Mouse (Mus musculus): ENCODE results near the gene Olfr1034. TPM values are rescaled to one million over a fixed set of nuclear protein-coding genes. Genes with fewer than 3 reads are reported as not detected.
"Not testable (repeated sequence)": the region's sequence is repeated elsewhere in the genome, so short reads cannot be mapped to it uniquely, and the experiment has no call there.

Gene Olfr1034
- total and polyA plus RNA-seq, 2 experiments from 2014 or later, result not detected

- Histone ChIP-seq H3K4me1 (ENCODE audit: insufficient read depth, low read length) (no peaks in the 10 kb centered on the region), H3K4me2 (ENCODE audit: low read depth, low read length, poor library complexity, severe bottlenecking) (no peak overlapping the region), H3K9ac (replicated peaks; ENCODE audit: low read length, poor library complexity, severe bottlenecking) (no peak overlapping the region), H3K9me3 (ENCODE audit: low read length) (no peaks in the 10 kb centered on the region), H3K36me3 (ENCODE audit: insufficient read depth, low read length) (no peaks in the 10 kb centered on the region), H3K4me3 (ENCODE audit: low read depth, low read length) (no peak overlapping the region), H3K27ac (ENCODE audit: low read depth, low read length) (no peak overlapping the region), H3K27me3 (ENCODE audit: insufficient read depth, low read length) (no peaks in the 10 kb centered on the region)
- ATAC-seq (ENCODE audit: low FRiP score) (no peak), DNase-seq (ENCODE audit: low spot score) (no peak)
- WGBS, result 97% methylated on average over 8 of the region's 8 CpGs
- no peak for TF ChIP-seq CTCF (IDR thresholded peaks at IDR 0.05)
Observed at GRCm38 (mm10) chr2:86070189-86070588, 24.5 kb downstream of the Olfr1034 start.

GRCm38 (mm10) chr2:86073692-86074091, 28.0 kb downstream of the Olfr1034 start, which contains the start of gene Olfr1036:
Olfr1036 (plus strand) TSS chr2:86073992.
- H3K4me2 ChIP-seq (ENCODE audit: low read depth, low read length, poor library complexity, severe bottlenecking); H3K36me3 ChIP-seq (ENCODE audit: insufficient read depth, low read length); DNase-seq (ENCODE audit: low spot score); H3K9ac ChIP-seq (replicated peaks; ENCODE audit: low read length, poor library complexity, severe bottlenecking); H3K4me3 ChIP-seq (ENCODE audit: low read depth, low read length); ATAC-seq (ENCODE audit: low FRiP score); H3K4me1 ChIP-seq (ENCODE audit: insufficient read depth, low read length); H3K27ac ChIP-seq (ENCODE audit: low read depth, low read length); H3K27me3 ChIP-seq (ENCODE audit: insufficient read depth, low read length); H3K9me3 ChIP-seq (ENCODE audit: low read length): not testable (repeated sequence)

GRCm38 (mm10) chr2:86080478-86080877, 34.8 kb downstream of the Olfr1034 start:
- H3K9ac ChIP-seq (replicated peaks; ENCODE audit: low read length, poor library complexity, severe bottlenecking); DNase-seq (ENCODE audit: low spot score); H3K4me2 ChIP-seq (ENCODE audit: low read depth, low read length, poor library complexity, severe bottlenecking); H3K36me3 ChIP-seq (ENCODE audit: insufficient read depth, low read length); H3K27ac ChIP-seq (ENCODE audit: low read depth, low read length); H3K4me1 ChIP-seq (ENCODE audit: insufficient read depth, low read length); H3K9me3 ChIP-seq (ENCODE audit: low read length); H3K4me3 ChIP-seq (ENCODE audit: low read depth, low read length); ATAC-seq (ENCODE audit: low FRiP score); H3K27me3 ChIP-seq (ENCODE audit: insufficient read depth, low read length): not testable (repeated sequence)
- 83% methylated on average over 1 of the region's 1 CpGs for WGBS

GRCm38 (mm10) chr2:86087285-86087684, 41.6 kb downstream of the Olfr1034 start, which contains the start of gene Olfr1037:
Olfr1037 (minus strand) TSS chr2:86087385.
- H3K27ac ChIP-seq (ENCODE audit: low read depth, low read length), result no peak within 1 kb of the TSS
- no peak within 1 kb of the TSS for H3K9ac ChIP-seq (replicated peaks; ENCODE audit: low read length, poor library complexity, severe bottlenecking)
- TF ChIP-seq CTCF (IDR thresholded peaks at IDR 0.05), result no peak
- H3K9me3 ChIP-seq (ENCODE audit: low read length), result no peaks in the 10 kb centered on the region
- H3K27me3 ChIP-seq (ENCODE audit: insufficient read depth, low read length), result no peaks in the 10 kb centered on the region
- no peak for DNase-seq (ENCODE audit: low spot score)
- ATAC-seq (ENCODE audit: low FRiP score), result no peak
- no peak within 1 kb of the TSS for H3K4me2 ChIP-seq (ENCODE audit: low read depth, low read length, poor library complexity, severe bottlenecking)
- H3K4me3 ChIP-seq (ENCODE audit: low read depth, low read length), result no peak within 1 kb of the TSS
- 93% methylated on average over 2 of the region's 2 CpGs for WGBS
- no peaks in the 10 kb centered on the region for H3K36me3 ChIP-seq (ENCODE audit: insufficient read depth, low read length)
- H3K4me1 ChIP-seq (ENCODE audit: insufficient read depth, low read length), result no peaks in the 10 kb centered on the region

Other genes with a start within 250 kb of the Olfr1034 start
- not detected in 2 replicates for gene Olfr1016, start 243.3 kb upstream of the Olfr1034 start, total RNA-seq (2014; rRNA removed)
- gene Olfr1016, start 243.3 kb upstream of the Olfr1034 start, polyA plus RNA-seq (2015; fragmentation: Nextera tagmentation; extraction: Ambion mirVana), result not detected in 2 replicates
- gene Olfr1018, start 227.4 kb upstream of the Olfr1034 start, total RNA-seq (2014; rRNA removed), result not detected in 2 replicates
- not detected in 2 replicates for gene Olfr1018, start 227.4 kb upstream of the Olfr1034 start, polyA plus RNA-seq (2015; fragmentation: Nextera tagmentation; extraction: Ambion mirVana)
- 0.93 TPM in 1 of 2 replicates, not detected in the other for gene Olfr1019, start 200.4 kb upstream of the Olfr1034 start, total RNA-seq (2014; rRNA removed)
- not detected in 2 replicates for gene Olfr1019, start 200.4 kb upstream of the Olfr1034 start, polyA plus RNA-seq (2015; fragmentation: Nextera tagmentation; extraction: Ambion mirVana)
- not detected in 2 replicates for gene Olfr1020, start 198.8 kb upstream of the Olfr1034 start, total RNA-seq (2014; rRNA removed)
- not detected in 2 replicates for gene Olfr1020, start 198.8 kb upstream of the Olfr1034 start, polyA plus RNA-seq (2015; fragmentation: Nextera tagmentation; extraction: Ambion mirVana)
- not detected in 2 replicates for gene Olfr1022, start 177.3 kb upstream of the Olfr1034 start, total RNA-seq (2014; rRNA removed)
- gene Olfr1022, start 177.3 kb upstream of the Olfr1034 start, polyA plus RNA-seq (2015; fragmentation: Nextera tagmentation; extraction: Ambion mirVana), result not detected in 2 replicates
- gene Olfr1023, start 160.2 kb upstream of the Olfr1034 start, total RNA-seq (2014; rRNA removed), result 0.05 TPM in 1 of 2 replicates, not detected in the other
- gene Olfr1023, start 160.2 kb upstream of the Olfr1034 start, polyA plus RNA-seq (2015; fragmentation: Nextera tagmentation; extraction: Ambion mirVana), result not detected in 2 replicates
- not detected in 2 replicates for gene Olfr1024, start 140.8 kb upstream of the Olfr1034 start, total RNA-seq (2014; rRNA removed)
- gene Olfr1024, start 140.8 kb upstream of the Olfr1034 start, polyA plus RNA-seq (2015; fragmentation: Nextera tagmentation; extraction: Ambion mirVana), result not detected in 2 replicates
- gene Olfr1025-ps1, start 130.7 kb upstream of the Olfr1034 start, total RNA-seq (2014; rRNA removed), result not detected in 2 replicates
- gene Olfr1025-ps1, start 130.7 kb upstream of the Olfr1034 start, polyA plus RNA-seq (2015; fragmentation: Nextera tagmentation; extraction: Ambion mirVana), result 0.11 TPM in 1 of 2 replicates, not detected in the other
- not detected in 2 replicates for gene Olfr1026, start 124.3 kb upstream of the Olfr1034 start, total RNA-seq (2014; rRNA removed)
- gene Olfr1026, start 124.3 kb upstream of the Olfr1034 start, polyA plus RNA-seq (2015; fragmentation: Nextera tagmentation; extraction: Ambion mirVana), result not detected in 2 replicates
- not detected in 2 replicates for gene Olfr1028, start 95.4 kb upstream of the Olfr1034 start, total RNA-seq (2014; rRNA removed)
- not detected in 2 replicates for gene Olfr1028, start 95.4 kb upstream of the Olfr1034 start, polyA plus RNA-seq (2015; fragmentation: Nextera tagmentation; extraction: Ambion mirVana)
- gene Olfr1029, start 72.0 kb upstream of the Olfr1034 start, total RNA-seq (2014; rRNA removed), result not detected in 2 replicates
- not detected in 2 replicates for gene Olfr1029, start 72.0 kb upstream of the Olfr1034 start, polyA plus RNA-seq (2015; fragmentation: Nextera tagmentation; extraction: Ambion mirVana)
- gene Olfr1030, start 66.6 kb upstream of the Olfr1034 start, total RNA-seq (2014; rRNA removed), result not detected in 2 replicates
- not detected in 2 replicates for gene Olfr1030, start 66.6 kb upstream of the Olfr1034 start, polyA plus RNA-seq (2015; fragmentation: Nextera tagmentation; extraction: Ambion mirVana)
- gene Olfr1031, start 55.6 kb upstream of the Olfr1034 start, total RNA-seq (2014; rRNA removed), result not detected in 2 replicates
- gene Olfr1031, start 55.6 kb upstream of the Olfr1034 start, polyA plus RNA-seq (2015; fragmentation: Nextera tagmentation; extraction: Ambion mirVana), result not detected in 2 replicates
- not detected in 2 replicates for gene Olfr1032, start 40.3 kb upstream of the Olfr1034 start, total RNA-seq (2014; rRNA removed)
- gene Olfr1032, start 40.3 kb upstream of the Olfr1034 start, polyA plus RNA-seq (2015; fragmentation: Nextera tagmentation; extraction: Ambion mirVana), result not detected in 2 replicates
- gene Olfr1033, start 25.2 kb upstream of the Olfr1034 start, total RNA-seq (2014; rRNA removed), result 0.11 and 0.24 TPM in 2 replicates
- not detected in 2 replicates for gene Olfr1033, start 25.2 kb upstream of the Olfr1034 start, polyA plus RNA-seq (2015; fragmentation: Nextera tagmentation; extraction: Ambion mirVana)
- not detected in 2 replicates for gene Olfr1036, start 28.1 kb downstream of the Olfr1034 start, total RNA-seq (2014; rRNA removed)
- gene Olfr1036, start 28.1 kb downstream of the Olfr1034 start, polyA plus RNA-seq (2015; fragmentation: Nextera tagmentation; extraction: Ambion mirVana), result not detected in 2 replicates
- gene Olfr1037, start 41.5 kb downstream of the Olfr1034 start, total RNA-seq (2014; rRNA removed), result not detected in 2 replicates
- gene Olfr1037, start 41.5 kb downstream of the Olfr1034 start, polyA plus RNA-seq (2015; fragmentation: Nextera tagmentation; extraction: Ambion mirVana), result not detected in 2 replicates
- not detected in 2 replicates for gene Olfr1039, start 90.1 kb downstream of the Olfr1034 start, total RNA-seq (2014; rRNA removed)
- gene Olfr1039, start 90.1 kb downstream of the Olfr1034 start, polyA plus RNA-seq (2015; fragmentation: Nextera tagmentation; extraction: Ambion mirVana), result not detected in 2 replicates
- gene Olfr1040, start 100.9 kb downstream of the Olfr1034 start, total RNA-seq (2014; rRNA removed), result not detected in 2 replicates
- gene Olfr1040, start 100.9 kb downstream of the Olfr1034 start, polyA plus RNA-seq (2015; fragmentation: Nextera tagmentation; extraction: Ambion mirVana), result not detected in 2 replicates
- not detected in 2 replicates for gene Olfr1042, start 116.0 kb downstream of the Olfr1034 start, total RNA-seq (2014; rRNA removed)
- gene Olfr1042, start 116.0 kb downstream of the Olfr1034 start, polyA plus RNA-seq (2015; fragmentation: Nextera tagmentation; extraction: Ambion mirVana), result not detected in 2 replicates
- not detected in 2 replicates for gene Olfr1043, start 121.7 kb downstream of the Olfr1034 start, total RNA-seq (2014; rRNA removed)
- not detected in 2 replicates for gene Olfr1043, start 121.7 kb downstream of the Olfr1034 start, polyA plus RNA-seq (2015; fragmentation: Nextera tagmentation; extraction: Ambion mirVana)
- not detected in 2 replicates for gene Olfr1044, start 132.0 kb downstream of the Olfr1034 start, total RNA-seq (2014; rRNA removed)
- gene Olfr1044, start 132.0 kb downstream of the Olfr1034 start, polyA plus RNA-seq (2015; fragmentation: Nextera tagmentation; extraction: Ambion mirVana), result not detected in 2 replicates
- not detected in 2 replicates for gene Olfr52, start 139.8 kb downstream of the Olfr1034 start, total RNA-seq (2014; rRNA removed)
- gene Olfr52, start 139.8 kb downstream of the Olfr1034 start, polyA plus RNA-seq (2015; fragmentation: Nextera tagmentation; extraction: Ambion mirVana), result not detected in 2 replicates
- not detected in 2 replicates for gene Olfr1045, start 157.1 kb downstream of the Olfr1034 start, total RNA-seq (2014; rRNA removed)
- gene Olfr1045, start 157.1 kb downstream of the Olfr1034 start, polyA plus RNA-seq (2015; fragmentation: Nextera tagmentation; extraction: Ambion mirVana), result not detected in 2 replicates
- not detected in 2 replicates for gene Olfr1046, start 173.5 kb downstream of the Olfr1034 start, total RNA-seq (2014; rRNA removed)
- gene Olfr1046, start 173.5 kb downstream of the Olfr1034 start, polyA plus RNA-seq (2015; fragmentation: Nextera tagmentation; extraction: Ambion mirVana), result not detected in 2 replicates
- gene Olfr1047, start 185.5 kb downstream of the Olfr1034 start, total RNA-seq (2014; rRNA removed), result not detected in 2 replicates
- gene Olfr1047, start 185.5 kb downstream of the Olfr1034 start, polyA plus RNA-seq (2015; fragmentation: Nextera tagmentation; extraction: Ambion mirVana), result not detected in 2 replicates
- gene Olfr1048, start 194.4 kb downstream of the Olfr1034 start, total RNA-seq (2014; rRNA removed), result not detected in 2 replicates
- not detected in 2 replicates for gene Olfr1048, start 194.4 kb downstream of the Olfr1034 start, polyA plus RNA-seq (2015; fragmentation: Nextera tagmentation; extraction: Ambion mirVana)
- not detected in 2 replicates for gene Olfr1049, start 212.5 kb downstream of the Olfr1034 start, total RNA-seq (2014; rRNA removed)
- gene Olfr1049, start 212.5 kb downstream of the Olfr1034 start, polyA plus RNA-seq (2015; fragmentation: Nextera tagmentation; extraction: Ambion mirVana), result not detected in 2 replicates
- not detected in 2 replicates for gene Olfr1051, start 233.2 kb downstream of the Olfr1034 start, total RNA-seq (2014; rRNA removed)
- not detected in 2 replicates for gene Olfr1051, start 233.2 kb downstream of the Olfr1034 start, polyA plus RNA-seq (2015; fragmentation: Nextera tagmentation; extraction: Ambion mirVana)
- gene Olfr1052, start 246.6 kb downstream of the Olfr1034 start, total RNA-seq (2014; rRNA removed), result not detected in 2 replicates
- gene Olfr1052, start 246.6 kb downstream of the Olfr1034 start, polyA plus RNA-seq (2015; fragmentation: Nextera tagmentation; extraction: Ambion mirVana), result not detected in 2 replicates